Mouse (Mus musculus) MEL (cell line): ENCODE measurements around the gene Prdx3.
A peak's percentile ranks its signal among the peaks of the same experiment; 100 is the strongest.

Source experiments
- BHLHE40 ChIP-seq: IDR thresholded peaks from 2 replicates; pipeline ENCODE4 v1.6.1; 2012; ENCODE audit warnings: low read depth, mild to moderate bottlenecking, inconsistent platforms, low read length, improper control_type of control experiment, borderline replicate concordance
- CHD2 ChIP-seq: IDR thresholded peaks from 2 replicates; pipeline ENCODE4 v1.6.1; 2011; ENCODE audit warnings: low read length, improper control_type of control experiment
- CTCF ChIP-seq, 3 experiments: IDR thresholded peaks in 2 of 3; conservative IDR thresholded peaks in 1 of 3; 2 replicates each; pipeline ENCODE4 v1.5.1; 2011 to 2012; ENCODE audit warnings: low read length in 3 of 3, low read depth in 2 of 3, mild to moderate bottlenecking in 2 of 3, improper control_type of control experiment in 1 of 3, inconsistent platforms in 1 of 3, mixed read lengths in 1 of 3, moderate library complexity in 1 of 3; ENCODE audit not compliant: control insufficient read depth in 1 of 3, insufficient read depth in 1 of 3, poor library complexity in 1 of 3, severe bottlenecking in 1 of 3
- ELF1 ChIP-seq: IDR thresholded peaks from 2 replicates; pipeline ENCODE4 v1.6.1; 2014; ENCODE audit warnings: low read depth, mild to moderate bottlenecking, inconsistent platforms, low read length, improper control_type of control experiment, moderate library complexity
- EP300 ChIP-seq, 2 experiments: IDR thresholded peaks; 2 replicates each; pipeline ENCODE4 v1.6.1; 2011; ENCODE audit warnings: improper control_type of control experiment in 2 of 2, low read length in 2 of 2, low read depth in 1 of 2, mild to moderate bottlenecking in 1 of 2
- GATA1 ChIP-seq: IDR thresholded peaks from 2 replicates; pipeline ENCODE4 v1.6.1; 2011; ENCODE audit warnings: low read depth, low read length, improper control_type of control experiment
- JUND ChIP-seq: IDR thresholded peaks from 2 replicates; pipeline ENCODE4 v1.6.1; 2011; ENCODE audit warnings: low read depth, mild to moderate bottlenecking, improper control_type of control experiment, low read length
- POLR2A ChIP-seq, 2 experiments: IDR thresholded peaks; 2 replicates each; pipeline ENCODE4 v1.6.1; 2011 to 2012; ENCODE audit warnings: low read length in 2 of 2, mild to moderate bottlenecking in 2 of 2, control low read depth in 1 of 2, improper control_type of control experiment in 1 of 2, low read depth in 1 of 2, moderate library complexity in 1 of 2; ENCODE audit not compliant: control insufficient read depth in 1 of 2, insufficient read depth in 1 of 2, poor library complexity in 1 of 2
- RAD21 ChIP-seq: IDR thresholded peaks from 2 replicates; pipeline ENCODE4 v1.6.1; 2011; ENCODE audit warnings: mild to moderate bottlenecking, low read depth, low read length, improper control_type of control experiment
- SMC3 ChIP-seq: IDR thresholded peaks from 2 replicates; pipeline ENCODE4 v1.6.1; 2011; ENCODE audit warnings: low read depth, low read length, improper control_type of control experiment
- TBP ChIP-seq: IDR thresholded peaks from 2 replicates; pipeline ENCODE4 v1.8.0; 2011; ENCODE audit warnings: low read depth, low read length, improper control_type of control experiment
- USF1 ChIP-seq: IDR thresholded peaks from 2 replicates; pipeline ENCODE4 v1.6.1; 2014; ENCODE audit warnings: low read depth, mild to moderate bottlenecking, inconsistent platforms, low read length, improper control_type of control experiment, moderate library complexity
- ZC3H11A ChIP-seq: IDR thresholded peaks from 2 replicates; pipeline ENCODE4 v1.6.1; 2012; ENCODE audit warnings: low read depth, mild to moderate bottlenecking, inconsistent platforms, low read length, improper control_type of control experiment

- TF ChIP-seq CTCF (IDR thresholded peaks at IDR 0.05 in 2 of 3, conservative IDR thresholded peaks at IDR 0.05 in 1 of 3; ENCODE audit: control insufficient read depth in 1 of 3, insufficient read depth in 1 of 3, low read depth in 2 of 3, low read length in 3 of 3, poor library complexity in 1 of 3, severe bottlenecking in 1 of 3) = peak in 2 of 3 experiments; percentile 7 to 31; a peak in 2 of 6 replicates
- peak; percentile 28 for TF ChIP-seq RAD21
- TF ChIP-seq SMC3 = peak; percentile 40
- no peak for TF ChIP-seq USF1
- no peak for TF ChIP-seq GATA1
- no peak for TF ChIP-seq ELF1
- TF ChIP-seq EP300 (IDR thresholded peaks at IDR 0.05; ENCODE audit: low read depth in 1 of 2, low read length in 2 of 2) = no peak
- no peak for TF ChIP-seq TBP
- TF ChIP-seq JUND = no peak
- TF ChIP-seq POLR2A (IDR thresholded peaks at IDR 0.05; ENCODE audit: control insufficient read depth in 1 of 2, insufficient read depth in 1 of 2, low read depth in 1 of 2, low read length in 2 of 2, poor library complexity in 1 of 2) = no peak
- no peak for TF ChIP-seq ZC3H11A
- no peak for TF ChIP-seq CHD2
- no peak for TF ChIP-seq BHLHE40
Measured at GRCm38 (mm10) chr19:60870489-60870888, 3.9 kb downstream of the Prdx3 start.
